Mouse (Mus musculus): ENCODE data around the gene Slc2a4. TPM values are rescaled to one million over a fixed set of nuclear protein-coding genes. Genes with fewer than 3 reads are reported as not detected.
A peak's percentile ranks its signal among the peaks of the same experiment; 100 is the strongest.
"Not testable (repeated sequence)": the region's sequence is repeated elsewhere in the genome, so short reads cannot be mapped to it uniquely, and the experiment has no call there.

The Slc2a4 gene
- polyA plus RNA-seq, 1 experiment = 2.3 TPM

- TF ChIP-seq CTCF (IDR thresholded peaks at IDR 0.05; ENCODE audit: borderline replicate concordance, insufficient read depth, low read length) (no peak), POLR2A (IDR thresholded peaks at IDR 0.05; ENCODE audit: low read depth, low read length) (no peak)
- H3K4me3 ChIP-seq (ENCODE audit: insufficient read depth, low read length) = no peak overlapping the region
- no peak overlapping the region for H3K27ac ChIP-seq (ENCODE audit: insufficient read depth, low read length)
- H3K4me1 ChIP-seq (ENCODE audit: control insufficient read depth, insufficient read depth, low read length) = no peaks in the 10 kb centered on the region
These were observed 13.9 kb upstream of the Slc2a4 start for GRCm38 (mm10) chr11:69961841-69962240.

GRCm38 (mm10) chr11:69960616-69961015 is 12.6 kb upstream of the Slc2a4 start:
- H3K4me3 ChIP-seq (ENCODE audit: insufficient read depth, low read length) = no peak overlapping the region
- no peak overlapping the region for H3K27ac ChIP-seq (ENCODE audit: insufficient read depth, low read length)
- 0 out of 2 replicates have a peak, but pooled peaks have one; percentile 11 for TF ChIP-seq CTCF (IDR thresholded peaks at IDR 0.05; ENCODE audit: borderline replicate concordance, insufficient read depth, low read length)
- TF ChIP-seq POLR2A (IDR thresholded peaks at IDR 0.05; ENCODE audit: low read depth, low read length) = no peak
- no peaks in the 10 kb centered on the region for H3K4me1 ChIP-seq (ENCODE audit: control insufficient read depth, insufficient read depth, low read length)

GRCm38 (mm10) chr11:69956218-69956617 is 8.2 kb upstream of the Slc2a4 start:
- no peak overlapping the region for H3K27ac ChIP-seq (ENCODE audit: insufficient read depth, low read length)
- no peaks in the 10 kb centered on the region for H3K4me1 ChIP-seq (ENCODE audit: control insufficient read depth, insufficient read depth, low read length)
- TF ChIP-seq POLR2A (IDR thresholded peaks at IDR 0.05; ENCODE audit: low read depth, low read length) (no peak), CTCF (IDR thresholded peaks at IDR 0.05; ENCODE audit: borderline replicate concordance, insufficient read depth, low read length) (no peak)
- no peak overlapping the region for H3K4me3 ChIP-seq (ENCODE audit: insufficient read depth, low read length)

GRCm38 (mm10) chr11:69955618-69956017 is 7.6 kb upstream of the Slc2a4 start:
- H3K4me3 ChIP-seq (ENCODE audit: insufficient read depth, low read length); H3K27ac ChIP-seq (ENCODE audit: insufficient read depth, low read length); H3K4me1 ChIP-seq (ENCODE audit: control insufficient read depth, insufficient read depth, low read length): not testable (repeated sequence)

GRCm38 (mm10) chr11:69953267-69953915 is 5.4 kb upstream of the Slc2a4 start:
- H3K4me3 ChIP-seq (ENCODE audit: insufficient read depth, low read length) = no peak overlapping the region
- H3K27ac ChIP-seq (ENCODE audit: insufficient read depth, low read length) = no peak overlapping the region
- no peaks in the 10 kb centered on the region for H3K4me1 ChIP-seq (ENCODE audit: control insufficient read depth, insufficient read depth, low read length)
- TF ChIP-seq CTCF (IDR thresholded peaks at IDR 0.05; ENCODE audit: borderline replicate concordance, insufficient read depth, low read length) (no peak), POLR2A (IDR thresholded peaks at IDR 0.05; ENCODE audit: low read depth, low read length) (no peak)

GRCm38 (mm10) chr11:69952274-69952673 is 4.3 kb upstream of the Slc2a4 start:
- H3K4me1 ChIP-seq (ENCODE audit: control insufficient read depth, insufficient read depth, low read length) = no peaks in the 10 kb centered on the region
- no peak overlapping the region for H3K27ac ChIP-seq (ENCODE audit: insufficient read depth, low read length)
- H3K4me3 ChIP-seq (ENCODE audit: insufficient read depth, low read length) = no peak overlapping the region
- TF ChIP-seq CTCF (IDR thresholded peaks at IDR 0.05; ENCODE audit: borderline replicate concordance, insufficient read depth, low read length) (no peak), POLR2A (IDR thresholded peaks at IDR 0.05; ENCODE audit: low read depth, low read length) (no peak)

GRCm38 (mm10) chr11:69950807-69951459 is 2.9 kb upstream of the Slc2a4 start:
- TF ChIP-seq CTCF (IDR thresholded peaks at IDR 0.05; ENCODE audit: borderline replicate concordance, insufficient read depth, low read length) = no peak
- TF ChIP-seq POLR2A (IDR thresholded peaks at IDR 0.05; ENCODE audit: low read depth, low read length) = no peak
- Histone ChIP-seq H3K27ac (ENCODE audit: insufficient read depth, low read length) (no peak overlapping the region), H3K4me3 (ENCODE audit: insufficient read depth, low read length) (no peak overlapping the region), H3K4me1 (ENCODE audit: control insufficient read depth, insufficient read depth, low read length) (no peaks in the 10 kb centered on the region)

GRCm38 (mm10) chr11:69948763-69949150 is 769 bp upstream of the Slc2a4 start:
- Histone ChIP-seq H3K4me3 (ENCODE audit: insufficient read depth, low read length) (peak overlapping the region; percentile 23), H3K27ac (ENCODE audit: insufficient read depth, low read length) (no peak overlapping the region), H3K4me1 (ENCODE audit: control insufficient read depth, insufficient read depth, low read length) (no peaks in the 10 kb centered on the region)
- no peak for TF ChIP-seq POLR2A (IDR thresholded peaks at IDR 0.05; ENCODE audit: low read depth, low read length)
- peak; percentile 63; the same call in 1 of the 2 replicates for TF ChIP-seq CTCF (IDR thresholded peaks at IDR 0.05; ENCODE audit: borderline replicate concordance, insufficient read depth, low read length)

GRCm38 (mm10) chr11:69947337-69948065 is 487 bp downstream of the Slc2a4 start:
- TF ChIP-seq CTCF (IDR thresholded peaks at IDR 0.05; ENCODE audit: borderline replicate concordance, insufficient read depth, low read length) (no peak), POLR2A (IDR thresholded peaks at IDR 0.05; ENCODE audit: low read depth, low read length) (no peak)

More at GRCm38 (mm10) chr11:69947337-69948065, 487 bp downstream of the Slc2a4 start:
- H3K4me1 ChIP-seq (ENCODE audit: control insufficient read depth, insufficient read depth, low read length) = no peaks in the 10 kb centered on the region
- peak overlapping the region; percentile 50 for H3K4me3 ChIP-seq (ENCODE audit: insufficient read depth, low read length)
- H3K27ac ChIP-seq (ENCODE audit: insufficient read depth, low read length) = no peak overlapping the region

Measured in embryonic fibroblast, embryonic 13.5 days (primary cell).